Mouse (Mus musculus) cerebellum, postnatal 36 days (tissue): Measurements from ENCODE around the gene Nhp2.
A peak's percentile ranks its signal among the peaks of the same experiment; 100 is the strongest.

Source experiments
- DNase-seq, 2 experiments: peaks; one replicate each; pipeline ENCODE4 v3.0.0; 2021 to 2022; ENCODE audit warnings: mixed read lengths in 2 of 2

Gene Nhp2

GRCm38 (mm10) chr11:51619409-51620060 is at the start of gene Nhp2:
Nhp2 (plus strand) TSS chr11:51619735.
- DNase-seq, result peak; percentile 90 to 92

- no peak for DNase-seq
These were observed 43.1 kb upstream of the Nhp2 start for GRCm38 (mm10) chr11:51576454-51576853.

- DNase-seq, result no peak
These were observed 41.9 kb upstream of the Nhp2 start for GRCm38 (mm10) chr11:51577587-51577986.

- DNase-seq, result no peak
These were observed 40.5 kb upstream of the Nhp2 start for GRCm38 (mm10) chr11:51579024-51579423.

GRCm38 (mm10) chr11:51582713-51583112 is 36.8 kb upstream of the Nhp2 start:
- peak; percentile 72 to 74 for DNase-seq

- no peak for DNase-seq
These were observed 35.5 kb upstream of the Nhp2 start for GRCm38 (mm10) chr11:51584057-51584430.

GRCm38 (mm10) chr11:51584431-51585248 is 34.9 kb upstream of the Nhp2 start, which contains the start of gene Phykpl:
Phykpl (plus strand) TSS chr11:51584757.
- DNase-seq, result peak; percentile 94 to 95

GRCm38 (mm10) chr11:51585608-51586252 is 33.8 kb upstream of the Nhp2 start:
- DNase-seq, result no peak

- DNase-seq, result no peak
These were observed 33.1 kb upstream of the Nhp2 start for GRCm38 (mm10) chr11:51586411-51586810.

GRCm38 (mm10) chr11:51587059-51587458 is 32.5 kb upstream of the Nhp2 start:
- no peak for DNase-seq

- DNase-seq, result no peak
These were observed 30.7 kb upstream of the Nhp2 start for GRCm38 (mm10) chr11:51588833-51589232.

GRCm38 (mm10) chr11:51590002-51590401 is 29.5 kb upstream of the Nhp2 start:
- DNase-seq, result no peak

GRCm38 (mm10) chr11:51591168-51591567 is 28.4 kb upstream of the Nhp2 start:
- no peak for DNase-seq

GRCm38 (mm10) chr11:51591915-51592314 is 27.6 kb upstream of the Nhp2 start:
- no peak for DNase-seq

- no peak for DNase-seq
These were observed 26.2 kb upstream of the Nhp2 start for GRCm38 (mm10) chr11:51593368-51593767.

GRCm38 (mm10) chr11:51593849-51594248 is 25.7 kb upstream of the Nhp2 start:
- DNase-seq, result no peak

GRCm38 (mm10) chr11:51594715-51595350 is 24.7 kb upstream of the Nhp2 start:
- DNase-seq, result no peak

- no peak for DNase-seq
These were observed 24.0 kb upstream of the Nhp2 start for GRCm38 (mm10) chr11:51595459-51596083.

GRCm38 (mm10) chr11:51597553-51597952 is 22.0 kb upstream of the Nhp2 start:
- no peak for DNase-seq

GRCm38 (mm10) chr11:51602253-51602652 is 17.3 kb upstream of the Nhp2 start:
- no peak for DNase-seq

GRCm38 (mm10) chr11:51605602-51606446 is 13.7 kb upstream of the Nhp2 start:
- DNase-seq, result peak; percentile 71 to 78
